Mouse (Mus musculus) right cerebral cortex, postnatal 25 days (tissue): Measurements from ENCODE around the gene Kif2a.
"Not testable (repeated sequence)": the region's sequence is repeated elsewhere in the genome, so short reads cannot be mapped to it uniquely, and the experiment has no call there.

Experiments
- DNase-seq: peaks from one replicate; pipeline ENCODE4 v3.0.0; 2022

The Kif2a gene

DNA sequence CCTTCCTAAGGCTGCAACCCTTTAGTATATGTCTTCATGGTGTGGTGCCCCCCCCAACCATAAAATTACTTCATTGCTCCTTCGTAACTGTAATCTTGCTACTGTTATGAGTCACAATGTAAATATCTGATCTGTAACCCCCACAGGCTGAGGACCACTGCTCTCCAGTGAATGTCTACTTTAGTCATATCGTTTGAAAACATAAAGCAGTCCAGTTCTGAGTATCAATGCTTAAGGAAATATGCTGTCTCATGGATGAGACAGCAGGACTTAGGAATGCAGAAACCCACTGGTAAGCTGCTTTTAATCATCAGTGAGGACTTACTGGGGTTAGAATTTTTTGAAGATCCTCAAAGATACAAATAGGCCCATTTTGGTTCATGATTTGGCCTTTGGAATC, 2.5 kb downstream of the Kif2a start:
- DNase-seq, result no peak

DNA sequence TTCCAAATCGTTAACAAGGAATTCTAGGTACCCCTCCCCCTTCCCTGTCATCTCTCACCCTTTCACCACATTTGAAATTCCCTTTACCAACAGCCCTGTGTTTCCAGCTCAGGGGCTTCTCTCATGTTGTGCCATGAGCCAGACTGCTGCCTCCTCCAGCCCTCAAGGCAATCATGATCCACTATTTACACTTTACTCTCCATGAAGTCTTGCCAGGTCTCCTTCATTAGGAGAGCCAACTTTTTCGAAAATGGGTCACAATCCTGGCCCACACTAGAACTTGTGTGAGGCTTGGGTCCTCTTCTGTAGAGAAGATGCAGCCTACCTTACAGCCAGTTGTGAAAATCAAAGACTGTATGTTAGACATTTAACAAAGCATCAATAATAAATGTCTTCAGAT, 8.0 kb downstream of the Kif2a start:
- DNase-seq, result no peak

DNA sequence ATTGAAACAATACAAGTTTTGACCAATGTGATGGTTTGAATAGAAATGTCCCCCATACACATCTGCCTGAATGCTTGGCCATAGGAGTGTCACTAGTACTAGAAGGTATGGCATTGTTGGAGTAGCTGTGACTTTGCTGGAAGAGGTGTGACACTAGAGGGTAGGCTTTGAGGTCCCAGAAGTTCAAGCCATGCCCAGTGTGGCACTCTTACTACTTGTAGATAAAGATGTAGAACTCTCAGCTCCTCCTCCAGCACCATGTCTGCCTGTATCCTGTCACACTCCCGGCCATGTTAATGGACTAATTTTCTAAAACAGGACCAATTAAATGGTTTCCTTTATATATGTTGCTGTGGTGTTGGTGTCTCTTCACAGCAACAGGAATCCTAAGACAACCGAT, 10.3 kb downstream of the Kif2a start:
- DNase-seq, result no peak

DNA sequence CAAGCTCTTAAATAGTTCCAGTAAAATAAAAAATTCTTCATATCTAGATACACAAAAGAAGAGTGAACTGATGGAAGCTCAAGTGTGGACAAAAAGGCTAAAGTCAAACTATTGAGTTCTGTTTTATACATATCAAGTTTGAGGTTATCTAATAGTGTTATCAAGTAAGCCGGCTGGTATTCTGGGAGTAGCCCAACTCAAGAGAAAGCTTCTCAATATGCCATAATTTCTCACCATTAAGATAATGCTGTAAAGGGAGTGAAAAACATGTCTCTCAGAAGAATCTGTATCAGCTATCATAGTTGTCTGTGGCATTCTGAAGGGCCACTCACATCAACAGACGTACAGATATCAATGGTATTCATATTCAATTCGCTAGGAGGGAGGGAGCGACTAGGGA, 13.8 kb downstream of the Kif2a start:
- no peak for DNase-seq

DNA sequence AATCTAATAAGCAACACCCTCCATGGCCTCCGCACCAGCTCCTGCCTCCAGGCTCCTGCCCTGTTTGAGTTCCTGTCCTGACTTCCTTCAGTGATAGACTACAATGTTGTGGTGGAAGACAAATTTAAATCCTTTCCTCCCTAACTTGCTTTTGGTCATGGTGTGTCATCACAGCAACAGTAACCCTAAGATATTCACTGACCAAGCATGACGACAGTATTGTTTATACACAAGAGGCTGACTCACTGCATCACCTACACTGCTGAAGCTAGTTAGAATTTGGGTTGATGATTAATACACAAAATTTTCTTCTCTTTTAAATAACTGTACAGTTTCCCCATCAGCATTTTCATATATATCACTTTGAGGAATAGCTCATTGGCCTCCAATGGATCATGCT, 18.7 kb downstream of the Kif2a start:
- no peak for DNase-seq

DNA sequence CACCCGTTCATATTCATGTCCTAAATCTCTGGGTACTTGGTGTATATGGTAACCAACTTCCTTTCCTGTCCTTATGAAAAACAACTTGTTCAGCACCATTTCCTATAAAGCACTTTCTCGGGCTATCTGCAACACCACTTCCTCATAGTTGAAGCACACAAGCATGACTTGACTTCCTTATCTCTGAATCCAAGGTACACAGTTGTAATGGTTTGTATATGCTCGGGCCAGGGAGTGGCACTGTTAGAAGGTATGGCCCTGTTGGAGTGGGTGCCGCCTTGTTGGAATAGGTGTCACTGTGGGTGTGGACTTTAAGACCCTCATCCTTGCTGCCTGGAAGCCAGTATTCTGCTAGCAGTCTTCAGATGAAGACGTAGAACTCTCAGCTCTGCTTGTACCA, 23.3 kb downstream of the Kif2a start:
- no peak for DNase-seq

DNA sequence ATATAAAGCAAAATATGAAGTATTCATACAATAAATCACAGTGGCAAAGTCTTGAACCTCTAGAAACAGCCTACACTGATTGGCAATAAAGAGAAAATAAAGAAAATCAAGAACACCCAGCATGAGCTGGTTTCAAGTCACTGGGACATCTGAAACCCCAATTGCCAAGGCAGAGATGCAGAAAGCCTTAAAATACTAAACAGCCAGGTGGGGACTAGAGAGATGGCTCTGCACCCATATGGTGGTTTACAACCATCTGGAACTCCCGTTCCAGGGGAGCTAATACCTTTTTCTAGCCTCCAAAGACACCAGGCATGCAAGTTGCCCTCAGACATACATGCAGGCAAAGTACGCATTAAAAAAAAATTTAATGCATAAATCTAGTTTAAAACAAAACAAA, 23.9 kb downstream of the Kif2a start:
- DNase-seq, result no peak

DNA sequence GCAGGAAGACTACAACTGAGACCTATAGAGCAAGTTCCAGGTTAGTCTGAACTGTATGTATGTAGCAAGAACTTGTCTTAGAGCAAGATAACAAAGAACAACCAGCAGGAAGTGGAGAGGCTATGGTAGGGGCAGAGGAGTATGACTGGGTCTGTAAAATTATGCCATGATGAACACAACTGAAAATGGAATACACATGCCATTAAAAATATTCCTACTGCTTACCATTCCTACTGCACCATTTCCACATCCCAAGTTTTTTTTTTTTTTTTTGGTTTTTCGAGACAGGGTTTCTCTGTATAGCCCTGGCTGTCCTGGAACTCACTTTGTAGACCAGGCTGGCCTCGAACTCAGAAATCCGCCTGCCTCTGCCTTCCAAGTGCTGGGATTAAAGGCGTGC, 24.4 kb downstream of the Kif2a start:
- DNase-seq, result not testable (repeated sequence)

DNA sequence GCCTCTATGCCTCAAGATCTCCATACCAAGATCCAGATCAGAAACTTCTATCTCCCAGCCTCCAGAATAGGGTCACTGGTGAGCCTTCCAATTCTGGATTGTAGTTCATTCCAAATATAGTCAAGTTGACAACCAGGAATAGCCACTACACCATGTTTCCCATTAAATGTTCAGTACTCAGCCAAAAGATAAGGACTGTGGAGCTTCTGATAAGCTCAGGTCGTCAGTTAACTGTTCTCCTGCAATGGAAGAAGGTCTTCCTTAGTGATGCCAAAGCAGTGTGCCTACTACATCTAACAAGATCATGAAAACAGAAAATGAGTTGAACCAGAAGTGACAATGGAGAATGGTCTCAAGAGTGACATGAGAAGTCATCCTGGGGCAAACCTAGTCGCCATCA, 25.0 kb downstream of the Kif2a start:
- no peak for DNase-seq

DNA sequence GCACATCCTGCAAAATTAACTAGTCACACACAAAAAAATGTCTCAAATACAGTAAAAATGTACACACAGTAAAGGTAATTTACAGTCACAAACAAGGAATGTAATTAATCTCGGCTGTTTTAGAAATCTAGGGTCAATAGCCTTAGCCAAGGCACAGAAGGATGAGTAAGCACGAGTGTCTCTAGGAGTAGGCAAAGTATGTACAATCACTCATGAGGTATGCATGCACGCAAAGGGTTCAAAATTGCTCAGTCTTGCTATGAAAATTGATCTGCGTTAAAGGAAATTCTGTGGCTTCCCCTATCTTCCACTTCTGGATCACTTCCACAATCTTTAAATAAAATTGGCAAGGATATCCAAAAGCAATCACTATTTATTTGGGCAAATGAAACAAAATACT, 60.4 kb downstream of the Kif2a start:
- no peak for DNase-seq

DNA sequence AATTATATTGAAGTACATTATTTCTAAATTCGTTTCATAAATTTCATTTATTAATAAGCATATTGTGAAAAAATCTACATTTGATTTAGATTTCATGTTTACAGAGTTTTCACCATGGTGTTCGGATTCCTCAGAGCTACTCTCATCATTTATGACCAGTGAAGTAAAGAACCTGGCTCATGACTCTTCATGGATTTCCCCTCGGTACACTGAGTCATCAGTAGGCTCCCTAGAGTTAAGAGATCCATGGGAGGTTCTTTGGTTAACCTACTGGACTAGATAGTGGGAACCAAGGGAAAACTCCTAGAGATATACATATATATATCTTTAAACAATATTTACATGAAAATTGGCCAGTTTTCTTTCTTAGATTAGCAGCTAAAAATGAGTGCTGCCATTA, 61.4 kb downstream of the Kif2a start:
- no peak for DNase-seq

DNA sequence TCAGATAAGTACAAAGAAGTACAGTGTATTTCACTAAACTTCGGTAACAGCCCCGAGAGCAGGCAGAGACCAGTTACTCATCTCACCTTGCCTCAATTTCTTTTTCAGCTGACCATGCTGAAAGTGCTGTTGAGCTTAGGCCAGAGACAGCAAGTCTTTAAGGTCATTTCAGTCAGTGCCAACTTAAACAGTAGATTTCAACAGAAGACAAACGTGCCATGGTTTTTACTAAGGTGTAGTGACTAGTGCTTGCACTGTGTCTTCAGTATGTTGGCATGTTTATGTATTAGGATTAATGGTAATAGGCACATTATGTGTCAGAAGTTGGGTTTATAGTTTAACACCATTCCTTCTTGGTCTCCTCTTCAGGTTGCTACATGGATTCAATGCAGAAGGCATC, 63.6 kb downstream of the Kif2a start:
- no peak for DNase-seq

DNA sequence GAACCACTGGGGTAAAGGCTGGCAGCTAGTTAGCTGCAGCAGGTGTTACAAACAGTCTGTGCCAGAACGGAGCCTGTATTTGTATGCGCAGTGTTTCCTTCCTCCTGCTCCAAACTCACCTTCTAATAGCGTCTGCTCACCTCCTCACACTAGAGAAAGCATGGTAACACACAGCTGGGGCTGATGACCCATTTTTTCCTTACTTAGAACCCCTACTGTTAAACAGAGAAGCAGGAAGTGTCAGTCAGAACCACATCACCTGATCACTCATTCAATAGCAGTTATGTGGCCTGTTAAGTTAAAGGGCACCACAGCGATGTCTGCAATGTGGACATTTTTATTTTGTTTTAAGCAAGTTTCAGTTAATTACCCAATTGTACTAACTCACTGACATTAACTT, 64.4 kb downstream of the Kif2a start:
- DNase-seq, result no peak

DNA sequence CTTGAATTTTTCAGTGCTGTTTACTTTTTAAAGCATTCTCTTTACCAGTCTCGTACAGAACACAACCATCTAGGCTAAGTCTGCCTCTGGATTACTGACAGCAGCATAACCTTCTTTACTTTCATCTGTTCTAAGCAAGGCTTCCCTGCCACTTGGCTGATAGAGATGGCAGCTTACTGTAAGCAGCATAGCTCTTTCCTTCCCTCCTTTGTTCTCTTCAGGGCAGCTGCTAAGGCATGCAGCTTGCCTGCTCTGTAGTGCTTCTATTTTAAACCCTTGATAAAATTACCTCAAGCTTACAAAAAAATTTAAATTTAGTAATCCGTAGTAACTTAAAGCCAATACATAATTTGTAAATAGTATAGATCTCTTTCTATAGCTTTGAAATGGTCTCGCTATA, 67.0 kb downstream of the Kif2a start:
- no peak for DNase-seq

DNA sequence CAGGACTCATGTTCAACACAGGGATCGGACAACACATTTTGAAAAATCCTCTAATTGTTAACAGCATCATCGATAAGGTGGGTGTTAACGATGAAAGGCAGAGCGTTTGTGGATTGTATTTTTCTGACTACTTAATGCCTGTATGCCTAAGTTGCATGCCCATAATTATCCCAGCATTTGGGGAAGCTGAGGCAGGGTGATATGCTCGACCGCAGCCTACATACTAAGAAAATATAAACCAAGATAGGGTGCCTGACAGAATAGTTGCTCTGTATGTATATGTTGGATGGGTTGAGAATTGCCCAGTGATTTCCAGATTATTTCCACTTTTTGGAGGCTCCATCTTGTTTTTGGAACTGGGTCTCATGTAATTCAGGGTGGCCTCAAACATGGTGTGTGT, 74.3 kb downstream of the Kif2a start:
- DNase-seq, result no peak

DNA sequence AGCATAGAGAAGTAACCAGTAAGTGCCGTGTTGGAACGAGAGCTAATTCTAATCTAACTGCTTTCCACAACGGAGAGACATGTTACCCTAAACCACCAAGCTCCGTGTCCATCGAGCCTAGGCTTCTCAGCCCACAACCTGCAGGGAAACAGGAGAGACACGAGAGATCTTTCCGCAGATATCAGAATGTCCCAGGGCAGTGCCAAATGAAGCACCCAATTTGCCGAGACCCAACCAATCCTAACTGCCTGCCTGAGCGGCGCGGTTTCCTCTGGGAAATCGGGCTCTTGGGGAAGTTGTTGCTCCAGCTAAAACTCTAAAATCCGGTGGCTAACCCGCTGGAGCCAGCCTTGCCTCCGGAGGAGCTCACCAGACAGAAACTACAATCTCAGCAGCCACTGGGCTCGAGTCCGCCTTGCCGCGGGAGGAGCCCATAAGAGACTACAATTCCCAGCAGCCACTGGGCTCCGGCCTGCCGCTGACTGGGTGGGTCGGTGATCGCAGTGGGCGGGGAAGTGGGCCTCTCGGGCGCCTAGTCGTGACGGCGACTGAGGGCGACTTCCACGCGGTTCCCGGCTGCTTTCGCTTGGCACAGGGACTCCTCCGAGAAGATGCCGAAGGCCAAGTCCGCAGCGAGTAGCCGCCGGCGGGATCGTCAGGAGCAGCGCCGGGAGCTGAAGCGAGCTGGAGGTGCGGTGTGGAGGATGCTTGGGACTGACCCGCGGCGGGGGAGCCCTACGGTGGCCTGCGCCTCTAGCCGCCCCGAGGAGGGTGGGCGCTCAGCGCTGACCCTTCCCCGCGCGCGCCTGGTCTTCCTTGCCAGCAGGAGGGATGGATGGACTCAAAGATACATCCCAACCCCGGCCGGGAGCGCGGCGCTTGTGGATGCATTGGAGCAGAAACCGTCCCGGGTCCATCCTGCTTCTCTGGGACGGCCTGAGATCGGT, 75.1 kb downstream of the Kif2a start, which contains the start of gene Dimt1:
Dimt1 (plus strand) TSS at position 534 of the 947 bp plus-strand sequence.
- peak; percentile 97 for DNase-seq

DNA sequence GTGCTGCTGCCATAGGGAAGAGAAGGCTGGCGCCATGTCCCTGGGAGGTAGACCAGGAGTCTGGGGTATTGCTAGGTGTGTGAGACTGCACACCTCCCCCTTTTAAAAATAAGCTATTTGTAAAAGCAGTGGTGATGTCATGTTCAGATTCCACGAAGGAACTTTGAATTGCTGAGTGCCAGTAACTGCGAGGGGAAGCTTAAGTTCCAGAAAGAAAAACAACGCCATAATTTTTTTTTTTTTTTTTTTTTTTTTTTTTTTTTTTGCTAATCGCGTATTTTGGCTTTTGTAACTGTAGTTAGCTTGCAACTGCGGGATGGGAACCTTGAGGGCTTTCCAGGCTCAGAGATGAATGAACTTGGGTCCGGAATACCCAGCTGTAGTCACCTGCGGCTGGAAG, 76.4 kb downstream of the Kif2a start:
- DNase-seq, result no peak

DNA sequence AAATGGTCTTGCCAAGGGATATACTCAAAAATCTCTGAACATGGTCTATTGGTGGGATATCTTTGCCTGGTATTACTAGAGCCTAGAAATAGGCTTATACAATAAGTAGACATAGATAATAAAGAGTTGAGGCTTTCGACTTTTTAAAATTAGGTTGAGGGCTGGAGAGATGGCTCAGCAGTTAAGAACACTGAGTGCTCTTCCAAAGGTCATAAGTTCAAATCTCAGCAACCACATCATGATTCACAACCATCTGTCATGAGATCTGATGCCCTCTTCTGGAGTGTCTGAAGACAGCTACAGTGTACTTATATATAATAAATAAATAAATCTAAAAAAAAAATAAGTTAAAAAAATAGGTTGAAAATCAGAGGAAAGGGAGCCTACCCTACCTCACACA, 79.2 kb downstream of the Kif2a start:
- DNase-seq, result no peak

DNA sequence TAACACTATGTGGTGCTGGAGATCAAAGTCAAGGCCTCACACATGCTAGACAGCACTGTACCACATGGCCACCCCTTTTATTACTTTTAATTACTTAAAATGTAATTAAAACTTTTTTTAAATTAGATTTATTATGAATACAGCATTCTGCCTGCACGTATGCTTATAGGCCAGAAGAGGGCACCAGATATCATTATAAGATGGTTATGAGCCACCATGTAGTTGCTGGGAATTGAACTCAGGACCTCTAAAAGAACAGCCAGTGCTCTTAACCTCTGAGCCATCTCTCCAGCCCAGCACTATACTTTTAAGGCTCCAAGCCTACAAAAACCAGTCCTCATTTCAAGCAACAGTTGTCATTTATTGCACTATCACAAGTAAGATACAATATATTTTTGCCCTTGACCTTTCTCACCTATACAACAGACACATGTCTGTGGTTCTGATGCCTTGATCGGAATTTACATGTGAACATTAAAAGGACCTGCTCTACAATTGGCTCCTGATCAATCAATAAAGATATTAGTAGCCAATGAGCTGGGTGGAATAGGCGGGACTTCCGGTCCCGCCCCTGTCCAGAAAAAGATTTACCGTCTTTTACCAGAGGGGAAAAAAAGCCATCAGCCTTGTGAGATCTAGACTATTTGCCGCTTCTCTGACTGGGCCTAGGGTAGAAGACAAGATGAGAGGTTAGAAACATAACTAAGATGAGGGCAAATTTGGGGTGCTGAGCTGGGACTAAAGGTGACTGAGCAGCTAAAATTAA, 80.5 kb downstream of the Kif2a start:
- DNase-seq, result no peak

DNA sequence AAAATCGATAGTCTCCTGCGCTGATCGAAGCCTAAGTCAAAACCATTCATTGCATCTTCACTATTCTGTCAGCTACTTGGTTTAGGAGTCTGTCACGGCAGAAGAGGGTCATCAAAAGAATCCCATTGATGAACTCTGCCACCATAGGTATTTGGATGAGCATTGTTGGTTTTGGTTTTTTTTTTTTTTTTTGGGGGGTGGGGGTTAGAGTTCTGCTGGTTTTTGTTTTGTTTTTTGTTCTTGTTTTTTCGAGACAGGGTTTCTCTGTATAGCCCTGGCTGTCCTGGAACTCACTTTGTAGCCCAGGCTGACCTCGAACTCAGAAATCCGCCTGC, 84.8 kb downstream of the Kif2a start:
- no peak for DNase-seq

DNA sequence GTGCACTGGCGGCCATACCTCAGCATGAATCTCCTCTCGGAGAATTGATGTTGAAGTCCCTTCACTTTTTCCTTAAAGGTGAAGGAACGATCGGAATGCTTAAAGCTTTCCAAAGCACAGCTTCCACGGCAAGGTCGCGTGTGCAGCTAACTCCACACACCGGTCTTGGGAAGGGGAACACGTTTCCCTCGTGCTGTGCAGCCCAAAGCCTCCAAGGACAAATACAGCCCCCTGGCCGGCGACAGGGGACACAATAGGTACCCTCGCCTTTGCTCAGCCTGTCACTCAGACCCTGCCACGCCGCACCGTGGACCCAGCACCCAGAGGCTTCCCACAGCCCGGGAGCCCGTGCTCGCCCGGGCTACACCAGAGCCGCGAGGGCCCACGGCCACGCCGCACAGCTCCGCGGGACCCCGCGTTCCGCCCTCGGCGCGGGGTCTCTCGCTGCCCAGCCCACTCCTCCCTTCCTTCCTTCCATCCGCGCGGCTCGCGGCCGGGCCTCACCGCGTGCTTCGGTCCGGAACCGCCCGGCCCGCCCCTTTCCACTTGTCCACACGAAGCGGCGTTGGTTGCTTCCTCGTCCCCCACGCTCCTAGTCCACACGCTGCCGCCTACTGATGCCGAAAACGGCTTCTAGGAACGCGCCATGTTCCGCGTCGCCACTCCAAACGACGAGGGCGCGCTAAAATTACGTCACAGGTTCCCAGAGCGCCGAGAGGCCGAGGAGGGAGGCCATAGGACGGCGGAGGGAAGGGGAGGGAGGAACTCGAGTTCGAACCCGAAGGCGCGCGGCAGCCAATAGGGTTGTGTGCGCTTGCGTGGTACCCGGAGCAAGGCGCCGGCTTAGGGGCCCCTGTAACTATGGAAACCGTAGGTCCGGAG, 85.4 kb downstream of the Kif2a start, which contains the start of gene Ipo11:
Ipo11 (minus strand) TSS at position 703 of the 882 bp plus-strand sequence.
- peak; percentile 90 for DNase-seq

DNA sequence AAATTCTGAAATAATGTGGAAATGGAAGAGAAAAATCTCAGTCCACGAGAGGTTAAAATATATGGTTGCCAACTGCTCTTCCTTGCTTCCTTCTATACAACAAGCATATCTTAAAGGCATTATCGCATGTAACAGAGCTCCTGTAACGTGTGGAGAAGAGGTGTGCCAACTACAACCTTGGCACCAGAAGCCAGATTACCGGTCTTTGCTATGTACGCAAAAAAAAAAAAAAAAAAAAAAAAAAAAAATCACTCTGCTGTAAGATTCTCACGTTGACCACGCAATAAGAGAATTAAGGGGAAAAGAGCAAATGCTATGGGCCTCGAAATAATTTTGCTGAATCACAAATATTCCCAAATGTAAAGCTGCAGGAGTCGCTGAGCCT, 86.1 kb downstream of the Kif2a start:
- no peak for DNase-seq

DNA sequence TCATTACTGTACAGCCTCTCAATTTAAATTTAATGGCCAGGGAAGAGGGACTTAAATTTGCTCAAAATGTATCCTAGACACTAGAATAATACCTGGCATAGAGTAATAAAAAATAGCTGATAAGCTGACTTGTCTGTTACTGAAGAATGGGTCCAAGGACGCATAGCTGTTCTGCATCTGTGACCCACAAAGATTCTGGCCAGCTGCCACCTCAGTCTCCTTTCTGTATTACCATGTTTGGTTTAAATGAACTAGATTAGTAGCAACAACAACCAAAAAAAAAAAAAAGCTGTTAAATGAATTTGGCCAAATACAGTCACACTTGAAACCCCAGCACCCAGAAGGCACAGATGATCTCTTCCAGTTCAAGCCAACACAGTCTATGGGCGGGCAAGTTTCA, 92.7 kb downstream of the Kif2a start:
- no peak for DNase-seq
